ENCODE assay signal across 9 mouse cellular contexts in genomic region chr1:136141176-136141950, GRCm38 (mm10). TPM values are rescaled to one million over a fixed set of nuclear protein-coding genes. Genes with fewer than 3 reads are reported as not detected.
DNase-seq lines count a peak whose midpoint lies in the region; ATAC-seq and TF ChIP-seq lines count a peak whose summit lies in the region.
"Had no signal": no experiment of that assay in that cellular context is flagged by ENCODE, and none has a peak within 500 bp of the region (broad histone marks: within the 10 kb centered on the region; RNA-seq: fewer than 3 reads in every experiment).

No protein-coding gene starts in this region.

- WGBS in cerebellum, adult 2 months: 80% methylated on average over 11 of the region's 11 CpGs
- 85% methylated on average over 11 of the region's 11 CpGs for WGBS in hindbrain, embryonic 12.5 days
- 77% methylated on average over 11 of the region's 11 CpGs for WGBS in midbrain, embryonic 13.5 days
- WGBS in embryonic facial prominence, embryonic 10.5 days: 81% methylated on average over 11 of the region's 11 CpGs

- ATAC-seq in hindbrain, embryonic 12.5 days (ENCODE audit: low FRiP score): no peak
- ATAC-seq in midbrain, embryonic 13.5 days: no peak

- H3K9me3 ChIP-seq in hindbrain, embryonic 12.5 days (replicated peaks): no peaks in the 10 kb centered on the region
- no peaks in the 10 kb centered on the region for H3K9me3 ChIP-seq in midbrain, embryonic 13.5 days
- H3K9me3 ChIP-seq in embryonic facial prominence, embryonic 10.5 days: no peaks in the 10 kb centered on the region
- H3K9me3 ChIP-seq: stomach, embryonic 15.5 days had no signal

- no peak for TF ChIP-seq CTCF in cerebellum, adult 2 months (IDR thresholded peaks at IDR 0.05; ENCODE audit: borderline replicate concordance, insufficient read depth, low read depth, low read length)

- TF ChIP-seq POLR2A in cerebellum, adult 2 months (IDR thresholded peaks at IDR 0.05; ENCODE audit: borderline replicate concordance, insufficient read depth, low read length): no peak

- H3K27ac ChIP-seq in cerebellum, adult 2 months (ENCODE audit: insufficient read depth, low read length): peak overlapping the region; percentile 65; the same call in 1 of the 2 replicates
- H3K27ac ChIP-seq in hindbrain, embryonic 12.5 days: peak overlapping the region; percentile 72; the same call in 1 of the 2 replicates
- H3K27ac ChIP-seq in midbrain, embryonic 13.5 days: peak overlapping the region; percentile 68
- no peak overlapping the region for H3K27ac ChIP-seq in embryonic facial prominence, embryonic 10.5 days (replicated peaks)

- peak overlapping the region; percentile 13; the same call in 1 of the 2 replicates for H3K9ac ChIP-seq in hindbrain, embryonic 12.5 days
- H3K9ac ChIP-seq in midbrain, embryonic 13.5 days (replicated peaks): no peak overlapping the region

- peak overlapping the region; percentile 20; the same call in 1 of the 2 replicates for H3K4me2 ChIP-seq in hindbrain, embryonic 12.5 days (replicated peaks)
- no peak overlapping the region for H3K4me2 ChIP-seq in midbrain, embryonic 13.5 days (replicated peaks)

- H3K4me3 ChIP-seq in cerebellum, adult 2 months (replicated peaks; ENCODE audit: insufficient read depth, low read depth, low read length): no peak overlapping the region
- H3K4me3 ChIP-seq in hindbrain, embryonic 12.5 days: no peak overlapping the region
- H3K4me3 ChIP-seq in midbrain, embryonic 13.5 days (replicated peaks): no peak overlapping the region
- H3K4me3 ChIP-seq in embryonic facial prominence, embryonic 10.5 days: no peak overlapping the region

- peak; percentile 42 to 52 for DNase-seq in kidney, postnatal 36 days
- DNase-seq in kidney, adult 11 months: no peak
- DNase-seq in cerebellum, adult 2 months: peak in 1 of 2 experiments; percentile 38
- no peak for DNase-seq in gastrocnemius, adult 18-20 months (ENCODE audit: low spot score)
- no peak for DNase-seq in urinary bladder, postnatal 4 days (ENCODE audit: low spot score in 2 of 2)
- no peak for DNase-seq in embryonic facial prominence, embryonic 10.5 days (ENCODE audit: low spot score)

- no peaks in the 10 kb centered on the region for H3K27me3 ChIP-seq in cerebellum, adult 2 months (ENCODE audit: control insufficient read depth, insufficient read depth, low read length)
- no peaks in the 10 kb centered on the region for H3K27me3 ChIP-seq in hindbrain, embryonic 12.5 days
- no peaks in the 10 kb centered on the region for H3K27me3 ChIP-seq in midbrain, embryonic 13.5 days
- peaks cover 3% of the 10 kb centered on the region; the same call in 1 of the 2 replicates for H3K27me3 ChIP-seq in embryonic facial prominence, embryonic 10.5 days (replicated peaks; ENCODE audit: low read depth, poor library complexity, severe bottlenecking)
- H3K27me3 ChIP-seq: stomach, embryonic 15.5 days had no signal

- H3K36me3 ChIP-seq in hindbrain, embryonic 12.5 days: peaks cover 15% of the 10 kb centered on the region
- H3K36me3 ChIP-seq in midbrain, embryonic 13.5 days: peaks cover 17% of the 10 kb centered on the region
- peaks cover 18% of the 10 kb centered on the region for H3K36me3 ChIP-seq in embryonic facial prominence, embryonic 10.5 days (replicated peaks)
- H3K36me3 ChIP-seq: stomach, embryonic 15.5 days had no signal

- peaks cover 27% of the 10 kb centered on the region for H3K4me1 ChIP-seq in cerebellum, adult 2 months (ENCODE audit: control insufficient read depth, insufficient read depth, low read length)
- peaks cover 82% of the 10 kb centered on the region for H3K4me1 ChIP-seq in hindbrain, embryonic 12.5 days
- H3K4me1 ChIP-seq in midbrain, embryonic 13.5 days (replicated peaks): peaks cover 84% of the 10 kb centered on the region
- H3K4me1 ChIP-seq in embryonic facial prominence, embryonic 10.5 days: peaks cover 85% of the 10 kb centered on the region

RNA-seq across cellular contexts. Expression of gene Kif21b, which starts 10.2 kb away (rescaled TPM):
- 19.1 and 21.0 TPM in 2 replicates for polyA plus RNA-seq in cerebellum, adult 2 months (2012; rRNA removed)
- 39.1 and 44.7 TPM in 2 replicates for polyA plus RNA-seq in hindbrain, embryonic 12.5 days (2016; fragmentation: Nextera tagmentation; extraction: Ambion mirVana)
- 44.1 and 49.3 TPM in 2 replicates for polyA plus RNA-seq in midbrain, embryonic 13.5 days (2015; fragmentation: Nextera tagmentation; extraction: Ambion mirVana)
- under 1 TPM; 0.53 to 0.74 TPM for total RNA-seq in gastrocnemius, adult 18-20 months (2021)
- polyA plus RNA-seq in embryonic facial prominence, embryonic 10.5 days (2016; fragmentation: Nextera tagmentation; extraction: Ambion mirVana): 6.5 and 7.3 TPM in 2 replicates

Comparison
In these comparisons a context has a peak if more than half of its experiments do, and no peak if none do; other contexts are left out.
1. DNase-seq: peak in kidney, postnatal 36 days (2 of 2); none in kidney, adult 11 months (single experiment), gastrocnemius, adult 18-20 months (single experiment), urinary bladder, postnatal 4 days (0 of 2) and embryonic facial prominence, embryonic 10.5 days (single experiment).